Mouse (Mus musculus): Measurements from ENCODE around the gene Lep.

GRCm38 (mm10) chr6:29031704-29032310 lies 28.2 kb upstream of the Lep start:
- no peak for TF ChIP-seq CTCF (conservative IDR thresholded peaks at IDR 0.05; ENCODE audit: insufficient read depth, insufficient read length, low read depth, low read length)
- TF ChIP-seq POLR2A (IDR thresholded peaks at IDR 0.05; ENCODE audit: low read depth, low read length) = no peak
